Mouse (Mus musculus): ENCODE results near the gene Cd84. TPM values are rescaled to one million over a fixed set of nuclear protein-coding genes. Genes with fewer than 3 reads are reported as not detected.

Gene Cd84
- total and polyA plus RNA-seq, 2 experiments from 2014 or later: 1.1 to 1.6 TPM

DNA sequence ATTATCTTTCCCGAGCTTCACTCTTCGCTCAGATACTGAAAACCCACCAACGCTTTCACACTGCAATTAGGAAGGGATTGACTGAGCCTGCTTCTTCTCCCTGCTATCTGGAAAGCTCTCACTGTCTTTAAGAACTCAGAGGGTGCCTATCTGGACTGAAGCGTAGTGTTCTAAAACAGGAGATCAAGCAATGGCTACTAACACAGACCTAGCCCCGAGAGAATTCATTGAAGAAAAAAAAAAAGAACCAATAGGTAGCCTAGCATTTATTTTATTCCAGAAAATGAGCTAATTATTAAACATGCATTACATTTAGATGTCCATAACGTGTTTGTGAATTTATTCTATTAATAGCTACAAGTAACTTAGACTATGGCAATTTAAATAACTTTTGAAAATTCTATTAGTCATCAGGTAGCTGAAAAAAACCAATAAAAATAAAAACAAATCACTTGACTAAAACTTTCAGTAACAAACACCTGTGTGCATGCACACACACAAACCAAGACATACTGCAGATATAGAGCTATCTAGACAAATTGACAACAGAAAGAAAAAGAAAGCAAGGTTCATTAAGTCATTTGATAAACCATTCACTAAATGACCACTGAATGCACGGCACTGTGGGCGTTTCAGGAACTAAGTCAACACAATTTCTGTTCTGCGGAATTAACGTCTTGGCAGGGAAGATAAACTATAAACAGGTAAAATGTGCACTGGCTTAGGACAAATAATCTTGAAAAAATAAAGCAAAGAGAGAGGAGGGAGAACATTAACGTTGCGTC is 78.8 kb downstream of the Cd84 start:
- no peak overlapping the region for H3K9ac ChIP-seq (replicated peaks; ENCODE audit: low read length, poor library complexity, severe bottlenecking)
- no peak overlapping the region for H3K4me2 ChIP-seq (ENCODE audit: low read depth, low read length, poor library complexity, severe bottlenecking)
- no peak overlapping the region for H3K27ac ChIP-seq (ENCODE audit: low read depth, low read length)
- H3K9me3 ChIP-seq (ENCODE audit: low read length): no peaks in the 10 kb centered on the region
- no peaks in the 10 kb centered on the region for H3K4me1 ChIP-seq (ENCODE audit: insufficient read depth, low read length)
- H3K4me3 ChIP-seq (ENCODE audit: low read depth, low read length): no peak overlapping the region
- WGBS: 88% methylated on average over 12 of the region's 12 CpGs
- H3K36me3 ChIP-seq (ENCODE audit: insufficient read depth, low read length): no peaks in the 10 kb centered on the region
- no peaks in the 10 kb centered on the region for H3K27me3 ChIP-seq (ENCODE audit: insufficient read depth, low read length)
- no peak for DNase-seq (ENCODE audit: low spot score)
- no peak for TF ChIP-seq CTCF (IDR thresholded peaks at IDR 0.05)
- no peak for ATAC-seq (ENCODE audit: low FRiP score)

DNA sequence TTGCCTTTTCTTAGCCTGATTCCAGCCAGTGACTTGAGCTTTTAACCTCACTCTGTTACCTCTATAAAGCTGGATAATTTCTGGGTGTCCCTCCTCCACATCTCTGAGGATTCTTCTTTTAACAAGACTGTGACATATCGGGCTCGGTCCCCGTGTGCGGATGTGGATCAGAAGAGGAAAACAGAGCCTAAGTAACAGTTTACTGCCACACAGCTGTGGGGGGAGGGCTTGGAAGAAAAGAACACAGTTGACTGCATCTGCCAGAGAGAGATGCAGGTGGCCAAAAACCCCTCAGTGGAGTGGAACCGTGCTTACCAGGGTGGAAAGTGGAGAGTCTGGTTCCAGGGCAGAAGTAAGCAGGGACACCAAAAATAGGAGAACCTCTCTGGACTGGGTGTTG is 79.7 kb downstream of the Cd84 start:
- H3K27ac ChIP-seq (ENCODE audit: low read depth, low read length): no peak overlapping the region
- H3K4me3 ChIP-seq (ENCODE audit: low read depth, low read length): no peak overlapping the region
- no peak for TF ChIP-seq CTCF (IDR thresholded peaks at IDR 0.05)
- H3K4me2 ChIP-seq (ENCODE audit: low read depth, low read length, poor library complexity, severe bottlenecking): no peak overlapping the region
- no peaks in the 10 kb centered on the region for H3K36me3 ChIP-seq (ENCODE audit: insufficient read depth, low read length)
- DNase-seq (ENCODE audit: low spot score): no peak
- no peak overlapping the region for H3K9ac ChIP-seq (replicated peaks; ENCODE audit: low read length, poor library complexity, severe bottlenecking)
- WGBS: 77% methylated on average over 5 of the region's 5 CpGs
- H3K4me1 ChIP-seq (ENCODE audit: insufficient read depth, low read length): no peaks in the 10 kb centered on the region
- H3K9me3 ChIP-seq (ENCODE audit: low read length): no peaks in the 10 kb centered on the region
- H3K27me3 ChIP-seq (ENCODE audit: insufficient read depth, low read length): no peaks in the 10 kb centered on the region
- no peak for ATAC-seq (ENCODE audit: low FRiP score)

DNA sequence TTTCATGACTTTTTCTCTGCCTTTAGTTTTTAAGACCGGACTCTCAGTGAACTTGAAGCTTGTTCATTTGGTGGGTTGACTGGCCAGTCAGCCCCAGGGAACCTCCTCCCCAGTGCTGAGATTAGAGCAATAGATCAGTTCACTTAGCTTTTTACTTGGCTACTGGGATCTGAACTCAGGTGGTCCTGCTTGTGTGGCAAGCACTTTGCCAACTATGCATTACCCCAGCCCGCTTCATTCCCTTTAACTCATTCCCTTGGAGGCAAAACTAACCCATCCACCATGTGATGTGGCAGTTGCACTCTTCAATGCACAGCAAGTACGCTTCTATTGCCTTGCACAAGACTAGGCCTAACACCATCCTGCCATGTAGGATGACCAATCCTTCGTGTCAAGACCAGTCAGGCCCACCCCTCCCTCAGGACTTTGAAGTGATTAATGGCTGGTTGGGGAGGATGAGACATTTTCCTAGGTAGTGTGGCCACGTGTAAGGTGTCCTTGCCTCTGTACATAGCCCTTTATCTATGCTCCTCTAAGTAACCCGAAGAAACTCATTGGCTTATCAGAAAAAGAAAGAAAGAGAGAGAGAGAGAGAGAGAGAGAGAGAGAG is 80.5 kb downstream of the Cd84 start:
- H3K4me2 ChIP-seq (ENCODE audit: low read depth, low read length, poor library complexity, severe bottlenecking): no peak overlapping the region
- no peak overlapping the region for H3K27ac ChIP-seq (ENCODE audit: low read depth, low read length)
- H3K9me3 ChIP-seq (ENCODE audit: low read length): no peaks in the 10 kb centered on the region
- no peak overlapping the region for H3K4me3 ChIP-seq (ENCODE audit: low read depth, low read length)
- H3K9ac ChIP-seq (replicated peaks; ENCODE audit: low read length, poor library complexity, severe bottlenecking): no peak overlapping the region
- ATAC-seq (ENCODE audit: low FRiP score) (no peak), DNase-seq (ENCODE audit: low spot score) (no peak)
- no peaks in the 10 kb centered on the region for H3K27me3 ChIP-seq (ENCODE audit: insufficient read depth, low read length)
- 85% methylated on average over 6 of the region's 6 CpGs for WGBS
- no peaks in the 10 kb centered on the region for H3K36me3 ChIP-seq (ENCODE audit: insufficient read depth, low read length)
- TF ChIP-seq CTCF (IDR thresholded peaks at IDR 0.05): no peak
- H3K4me1 ChIP-seq (ENCODE audit: insufficient read depth, low read length): no peaks in the 10 kb centered on the region

DNA sequence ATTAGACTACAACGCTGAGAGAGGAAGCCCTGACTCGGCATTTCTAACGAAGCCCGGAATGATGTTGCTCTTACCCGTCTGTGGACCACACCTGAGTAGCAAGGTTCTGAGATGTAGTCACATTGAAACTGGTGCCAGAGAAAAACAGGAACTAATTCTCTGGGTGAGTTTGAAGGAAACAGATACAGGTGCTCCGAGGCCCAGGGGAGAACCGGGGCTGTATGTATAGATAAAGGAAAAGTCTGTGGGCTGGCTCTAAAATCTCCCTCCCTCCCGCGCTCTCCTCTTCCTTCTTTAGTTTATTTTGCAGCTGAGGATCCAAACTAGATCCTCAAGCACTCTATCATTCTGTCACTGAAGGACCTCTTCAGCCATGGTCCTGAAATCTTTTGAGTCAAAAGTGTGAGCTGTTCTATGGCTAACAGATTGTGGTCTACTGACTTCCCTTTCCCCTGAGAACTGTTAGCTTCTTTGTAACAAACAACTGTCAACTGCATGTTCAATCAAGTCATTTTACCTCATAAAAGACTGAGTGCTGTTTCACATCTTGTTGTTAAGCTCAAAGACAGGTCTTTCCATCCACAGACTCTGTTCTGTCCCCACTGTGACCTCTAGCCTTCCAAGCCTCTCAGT is 81.6 kb downstream of the Cd84 start:
- Histone ChIP-seq H3K27ac (ENCODE audit: low read depth, low read length) (no peak overlapping the region), H3K36me3 (ENCODE audit: insufficient read depth, low read length) (no peaks in the 10 kb centered on the region), H3K9ac (replicated peaks; ENCODE audit: low read length, poor library complexity, severe bottlenecking) (no peak overlapping the region), H3K4me3 (ENCODE audit: low read depth, low read length) (no peak overlapping the region), H3K4me1 (ENCODE audit: insufficient read depth, low read length) (no peaks in the 10 kb centered on the region), H3K27me3 (ENCODE audit: insufficient read depth, low read length) (no peaks in the 10 kb centered on the region), H3K4me2 (ENCODE audit: low read depth, low read length, poor library complexity, severe bottlenecking) (no peak overlapping the region), H3K9me3 (ENCODE audit: low read length) (no peaks in the 10 kb centered on the region)
- 94% methylated on average over 9 of the region's 9 CpGs for WGBS
- ATAC-seq (ENCODE audit: low FRiP score) (no peak), DNase-seq (ENCODE audit: low spot score) (no peak)
- no peak for TF ChIP-seq CTCF (IDR thresholded peaks at IDR 0.05)

DNA sequence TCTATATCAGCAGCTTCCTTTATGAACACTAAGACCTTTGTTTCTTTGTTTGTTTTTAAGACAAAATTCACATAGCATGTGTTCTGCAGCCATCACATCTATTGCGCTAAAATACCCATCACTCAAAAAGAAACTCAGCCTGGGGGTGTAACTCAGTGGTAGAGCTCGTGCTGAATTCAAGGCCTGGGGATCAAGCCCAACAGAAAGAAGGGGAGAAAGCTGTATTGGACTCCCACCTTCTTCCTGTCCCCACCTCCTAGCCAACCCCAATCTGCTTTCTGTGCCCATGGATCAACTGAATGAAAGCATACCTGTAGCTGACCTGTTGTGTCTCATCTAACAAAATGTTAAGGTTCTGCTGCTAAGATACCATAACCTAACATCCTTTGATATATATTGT is 82.1 kb downstream of the Cd84 start:
- no peak for TF ChIP-seq CTCF (IDR thresholded peaks at IDR 0.05)
- Histone ChIP-seq H3K4me2 (ENCODE audit: low read depth, low read length, poor library complexity, severe bottlenecking) (no peak overlapping the region), H3K4me3 (ENCODE audit: low read depth, low read length) (no peak overlapping the region), H3K27me3 (ENCODE audit: insufficient read depth, low read length) (no peaks in the 10 kb centered on the region), H3K9me3 (ENCODE audit: low read length) (no peaks in the 10 kb centered on the region), H3K36me3 (ENCODE audit: insufficient read depth, low read length) (no peaks in the 10 kb centered on the region), H3K27ac (ENCODE audit: low read depth, low read length) (no peak overlapping the region), H3K9ac (replicated peaks; ENCODE audit: low read length, poor library complexity, severe bottlenecking) (no peak overlapping the region), H3K4me1 (ENCODE audit: insufficient read depth, low read length) (no peaks in the 10 kb centered on the region)
- no peak for DNase-seq (ENCODE audit: low spot score)
- ATAC-seq (ENCODE audit: low FRiP score): no peak
- WGBS: 88% methylated on average over 2 of the region's 2 CpGs

DNA sequence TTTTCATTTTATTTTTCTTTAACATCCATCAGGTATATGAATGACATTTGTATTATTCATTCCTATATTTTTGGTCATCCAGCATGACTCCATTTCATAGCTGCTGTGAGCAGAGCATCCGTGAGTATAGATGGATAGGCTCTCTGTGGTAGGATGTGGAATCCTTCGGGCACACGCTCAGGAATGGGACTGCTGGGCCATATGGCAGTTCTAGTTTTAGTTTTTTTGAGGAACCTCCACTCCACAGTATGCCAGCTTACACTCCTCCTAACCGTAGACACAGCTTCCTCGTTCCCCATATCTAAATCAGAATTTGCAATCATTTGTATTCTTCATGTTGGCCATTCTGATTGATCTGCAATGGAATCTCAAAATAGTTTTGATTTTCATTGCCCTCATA is 83.3 kb downstream of the Cd84 start:
- DNase-seq (ENCODE audit: low spot score) (no peak), ATAC-seq (ENCODE audit: low FRiP score) (no peak)
- no peak overlapping the region for H3K4me3 ChIP-seq (ENCODE audit: low read depth, low read length)
- no peaks in the 10 kb centered on the region for H3K9me3 ChIP-seq (ENCODE audit: low read length)
- no peaks in the 10 kb centered on the region for H3K27me3 ChIP-seq (ENCODE audit: insufficient read depth, low read length)
- WGBS: 93% methylated on average over 5 of the region's 5 CpGs
- no peak overlapping the region for H3K4me2 ChIP-seq (ENCODE audit: low read depth, low read length, poor library complexity, severe bottlenecking)
- no peak for TF ChIP-seq CTCF (IDR thresholded peaks at IDR 0.05)
- H3K27ac ChIP-seq (ENCODE audit: low read depth, low read length): no peak overlapping the region
- no peaks in the 10 kb centered on the region for H3K36me3 ChIP-seq (ENCODE audit: insufficient read depth, low read length)
- H3K4me1 ChIP-seq (ENCODE audit: insufficient read depth, low read length): no peaks in the 10 kb centered on the region
- H3K9ac ChIP-seq (replicated peaks; ENCODE audit: low read length, poor library complexity, severe bottlenecking): no peak overlapping the region

All from midbrain, postnatal 0 days (tissue).